Mouse (Mus musculus) CH12.LX (cell line): Measurements from ENCODE around the gene Pou2f1. TPM values are rescaled to one million over a fixed set of nuclear protein-coding genes. Genes with fewer than 3 reads are reported as not detected.

Experiments used
- DNase-seq: peaks from one replicate; pipeline ENCODE4 v3.0.0-alpha.2; 2013; ENCODE audit errors: extremely low read depth
- H3K27ac ChIP-seq: 2 replicates; pipeline ENCODE4 v1.5.1; 2012; ENCODE audit warnings: low read depth, mild to moderate bottlenecking, control low read depth, moderate library complexity; ENCODE audit not compliant: insufficient read depth
- H3K27me3 ChIP-seq: replicated peaks from 2 replicates; pipeline ENCODE3; 2012; ENCODE audit warnings: inconsistent platforms
- H3K36me3 ChIP-seq, 2 experiments: replicated peaks in 1 of 2; 2 replicates each; pipeline versions ENCODE3 to v1.6.1; 2012; ENCODE audit warnings: inconsistent platforms in 1 of 2, low read length in 1 of 2, mild to moderate bottlenecking in 1 of 2, mixed read lengths in 1 of 2, moderate library complexity in 1 of 2; ENCODE audit not compliant: control insufficient read depth in 1 of 2, insufficient read depth in 1 of 2
- H3K4me1 ChIP-seq, 2 experiments: 2 replicates each; pipeline ENCODE4 v1.6.1; 2012; ENCODE audit warnings: inconsistent platforms in 1 of 2, moderate library complexity in 1 of 2; ENCODE audit not compliant: insufficient read depth in 2 of 2, control insufficient read depth in 1 of 2
- H3K4me2 ChIP-seq: 2 replicates; pipeline ENCODE4 v1.6.1; 2012; ENCODE audit warnings: low read depth, mild to moderate bottlenecking, control low read depth; ENCODE audit not compliant: poor library complexity, insufficient read depth, severe bottlenecking
- H3K4me3 ChIP-seq, 3 experiments: fragments of 150-350 bp in 1 of 3; sonication (generic) in 1 of 3; replicated peaks in 1 of 3; 2 replicates each; pipeline versions ENCODE3 to v1.5.1; 2011 to 2012; ENCODE audit warnings: low read depth in 2 of 3, low read length in 2 of 3, mild to moderate bottlenecking in 2 of 3, moderate library complexity in 2 of 3, control low read depth in 1 of 3, improper control_type of control experiment in 1 of 3, inconsistent platforms in 1 of 3, mixed read lengths in 1 of 3; ENCODE audit not compliant: poor library complexity in 1 of 3
- H3K79me2 ChIP-seq: replicated peaks from 2 replicates; pipeline ENCODE4 v1.6.1; 2012; ENCODE audit warnings: mild to moderate bottlenecking, moderate library complexity; ENCODE audit not compliant: control insufficient read depth, poor library complexity, insufficient read depth, severe bottlenecking; ENCODE audit errors: extremely low read depth
- H3K9ac ChIP-seq: 2 replicates; pipeline ENCODE4 v1.6.1; 2012; ENCODE audit warnings: low read depth, mild to moderate bottlenecking, control low read depth, moderate library complexity; ENCODE audit not compliant: insufficient read depth
- H3K9me3 ChIP-seq: replicated peaks from 2 replicates; pipeline ENCODE3; 2012; ENCODE audit warnings: low read length, inconsistent platforms, mixed read lengths
- CHD1 ChIP-seq: IDR thresholded peaks from 2 replicates; pipeline ENCODE4 v1.6.1; 2012; ENCODE audit warnings: low read depth, low read length, improper control_type of control experiment, inconsistent platforms
- CHD2 ChIP-seq: IDR thresholded peaks from 2 replicates; pipeline ENCODE4 v1.6.1; 2011; ENCODE audit warnings: low read length, improper control_type of control experiment
- ETS1 ChIP-seq: conservative IDR thresholded peaks from 2 replicates; pipeline ENCODE4 v1.6.1; 2012; ENCODE audit warnings: low read depth, mild to moderate bottlenecking, inconsistent platforms, low read length, improper control_type of control experiment, moderate library complexity
- GABPA ChIP-seq: IDR thresholded peaks from 2 replicates; pipeline ENCODE4 v1.6.1; 2012; ENCODE audit warnings: low read depth, low read length, improper control_type of control experiment, inconsistent platforms; ENCODE audit not compliant: insufficient replicate concordance
- HCFC1 ChIP-seq: IDR thresholded peaks from 2 replicates; pipeline ENCODE4 v1.6.1; 2012; ENCODE audit warnings: low read depth, mild to moderate bottlenecking, inconsistent platforms, low read length, improper control_type of control experiment
- JUN ChIP-seq: IDR thresholded peaks from 2 replicates; pipeline ENCODE4 v1.6.1; 2011; ENCODE audit warnings: low read depth, mild to moderate bottlenecking, low read length, improper control_type of control experiment, moderate library complexity; ENCODE audit not compliant: insufficient read depth
- KAT2A ChIP-seq: IDR thresholded peaks from 2 replicates; pipeline ENCODE4 v1.6.1; 2012; ENCODE audit warnings: low read length, improper control_type of control experiment, inconsistent platforms; ENCODE audit not compliant: insufficient replicate concordance
- MAFK ChIP-seq: IDR thresholded peaks from 2 replicates; pipeline ENCODE4 v1.6.1; 2011; ENCODE audit warnings: low read length, improper control_type of control experiment; ENCODE audit not compliant: insufficient replicate concordance
- MAZ ChIP-seq: IDR thresholded peaks from 2 replicates; pipeline ENCODE4 v1.6.1; 2012; ENCODE audit warnings: low read depth, mild to moderate bottlenecking, inconsistent platforms, low read length, improper control_type of control experiment, moderate library complexity
- MEF2A ChIP-seq: IDR thresholded peaks from 2 replicates; pipeline ENCODE4 v1.6.1; 2014; ENCODE audit warnings: low read depth, mild to moderate bottlenecking, inconsistent platforms, low read length, improper control_type of control experiment, borderline replicate concordance
- MXI1 ChIP-seq: IDR thresholded peaks from 2 replicates; pipeline ENCODE4 v1.6.1; 2011; ENCODE audit warnings: mild to moderate bottlenecking, low read depth, low read length, improper control_type of control experiment
- MYC ChIP-seq: IDR thresholded peaks from 2 replicates; pipeline ENCODE4 v1.6.1; 2011; ENCODE audit warnings: low read depth, mild to moderate bottlenecking, improper control_type of control experiment, low read length
- NRF1 ChIP-seq: IDR thresholded peaks from 2 replicates; pipeline ENCODE4 v1.6.1; 2014; ENCODE audit warnings: low read depth, mild to moderate bottlenecking, inconsistent platforms, low read length, improper control_type of control experiment, moderate library complexity
- PAX5 ChIP-seq: IDR thresholded peaks from 2 replicates; pipeline ENCODE4 v1.6.1; 2012; ENCODE audit warnings: low read length, inconsistent platforms, mixed read lengths
- RAD21 ChIP-seq: IDR thresholded peaks from 2 replicates; pipeline ENCODE4 v1.6.1; 2011; ENCODE audit warnings: low read depth, mild to moderate bottlenecking, low read length, improper control_type of control experiment, moderate library complexity
- SIN3A ChIP-seq: IDR thresholded peaks from 2 replicates; pipeline ENCODE4 v1.6.1; 2012; ENCODE audit warnings: low read length, improper control_type of control experiment, inconsistent platforms
- UBTF ChIP-seq: IDR thresholded peaks from 2 replicates; pipeline ENCODE4 v1.6.1; 2012; ENCODE audit warnings: low read depth, mild to moderate bottlenecking, inconsistent platforms, low read length, improper control_type of control experiment, moderate library complexity
- USF1 ChIP-seq: IDR thresholded peaks from 2 replicates; pipeline ENCODE4 v1.6.1; 2014; ENCODE audit warnings: low read depth, mild to moderate bottlenecking, inconsistent platforms, low read length, improper control_type of control experiment
- ZNF384 ChIP-seq: IDR thresholded peaks from 2 replicates; pipeline ENCODE4 v1.6.1; 2012; ENCODE audit warnings: low read depth, low read length, improper control_type of control experiment, inconsistent platforms
- dilution Hi-C: fragments of 300-500 bp; cut with MboI; formaldehyde crosslinking; loops from 2 replicates; pipeline ENCODE4 v1.14.3; 2020; ENCODE audit warnings: low sequenced_read_pairs; ENCODE audit not compliant: extremely low pct_unique_long_range_greater_than_20kb, extremely low pct_ligation_motif_present
- in situ Hi-C: fragments of 300-500 bp; cut with MboI; formaldehyde crosslinking; loops from 3 replicates; pipeline ENCODE4 v1.14.3; 2019; ENCODE audit warnings: low sequenced_read_pairs, low pct_ligation_motif_present, low pct_unique_long_range_greater_than_20kb, mixed read lengths
- polyA plus RNA-seq: library from polyadenylated mRNA; unstranded; fragments of >175 nt; gene quantifications from 2 replicates; pipeline ENCODE4 v1.2.1, GENCODE M21; 2012; ENCODE audit warnings: low read depth; ENCODE audit not compliant: insufficient read length
- total RNA-seq, 2 experiments: library from RNA; depleted of rRNA; stranded (reverse); fragments of 300-350 nt in 1 of 2; fragments of >200 nt in 1 of 2; gene quantifications; 2 replicates each; pipeline ENCODE4 v1.2.3; 2012 to 2014

Pou2f1 gene
- total and polyA plus RNA-seq, 3 experiments: 6.4 to 18.3 (median 7.4) TPM

DNA sequence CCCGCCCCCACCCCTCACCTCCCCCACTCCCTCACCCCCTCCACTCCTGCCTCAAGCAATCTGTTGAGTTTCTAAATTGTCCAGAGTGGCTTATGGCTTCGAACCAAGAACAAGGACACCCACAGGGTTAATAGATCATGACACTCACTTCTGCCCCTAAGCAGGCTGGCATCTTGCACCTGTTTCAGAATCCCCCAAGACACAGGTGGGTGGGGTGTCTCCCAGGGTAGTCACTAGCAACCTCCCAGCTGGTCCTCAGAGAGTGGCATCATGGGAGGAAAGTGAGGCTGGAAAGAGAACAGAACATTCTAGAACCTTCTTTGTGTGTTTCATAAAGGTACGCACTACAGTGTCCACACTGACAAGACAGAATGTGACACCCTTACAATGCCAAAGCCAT, 158.9 kb downstream of the Pou2f1 start:
- no peak for DNase-seq
- in situ Hi-C loops (no loop called here), dilution Hi-C loops (no loop called here)
- TF ChIP-seq KAT2A (no peak), ZNF384 (no peak), GABPA (no peak), PAX5 (no peak), NRF1 (no peak), HCFC1 (no peak), JUN (no peak), MAZ (no peak), RAD21 (no peak), UBTF (no peak)
- H3K9ac ChIP-seq: no peak overlapping the region
- no peak overlapping the region for H3K27ac ChIP-seq
- no peak overlapping the region for H3K4me3 ChIP-seq
- no peaks in the 10 kb centered on the region for H3K9me3 ChIP-seq
- H3K36me3 ChIP-seq: no peaks in the 10 kb centered on the region
- H3K27me3 ChIP-seq: peaks cover 11% of the 10 kb centered on the region
- H3K4me1 ChIP-seq: peaks cover 3 to 15% of the 10 kb centered on the region in 2 experiments
- no peaks in the 10 kb centered on the region for H3K79me2 ChIP-seq
- H3K4me2 ChIP-seq: no peak overlapping the region

GRCm38 (mm10) chr1:165842170-165842569, 160.3 kb downstream of the Pou2f1 start:
- Histone ChIP-seq H3K27ac (no peak overlapping the region), H3K4me1 (peaks cover 3 to 14% of the 10 kb centered on the region in 2 experiments), H3K9me3 (no peaks in the 10 kb centered on the region), H3K4me3 (no peak overlapping the region), H3K36me3 (no peaks in the 10 kb centered on the region), H3K4me2 (no peak overlapping the region), H3K27me3 (peaks cover 11% of the 10 kb centered on the region), H3K9ac (no peak overlapping the region), H3K79me2 (no peaks in the 10 kb centered on the region)
- TF ChIP-seq USF1 (no peak), KAT2A (no peak), PAX5 (no peak), NRF1 (no peak), HCFC1 (no peak), ETS1 (no peak), MEF2A (no peak), MYC (no peak), CHD1 (no peak), CHD2 (no peak), RAD21 (no peak), ZNF384 (no peak), MAFK (no peak), SIN3A (no peak), UBTF (no peak), MXI1 (no peak), GABPA (no peak)
- in situ Hi-C loops: no loop called here
- no peak for DNase-seq
- dilution Hi-C loops: no loop called here
